Mouse (Mus musculus) kidney, postnatal 0 days (tissue): ENCODE measurements at regions not wholly inside any gene's neighbourhood (a gene's known extent, or its start where the extent isn't known, plus 50 kb on each side); places are given as distances from the start of the nearest gene placed in this dataset.

Source experiments
- ATAC-seq: fragments of 200-750 bp; cut with Nextera tagmentation; replicated peaks from 2 replicates; pipeline ENCODE4 v1.8.0; 2017; ENCODE audit warnings: low read depth, moderate number of reproducible peaks, moderate TSS enrichment, moderate library complexity; ENCODE audit not compliant: low FRiP score
- DNase-seq: peaks from one replicate; pipeline ENCODE4 v3.0.0-alpha.2; 2016; ENCODE audit warnings: low spot score
- H3K27ac ChIP-seq: fragments of 300-500 bp; sonication (generic); 2 replicates; pipeline ENCODE4 v1.5.1; 2014; ENCODE audit warnings: mild to moderate bottlenecking
- H3K27me3 ChIP-seq: fragments of 300-500 bp; sonication (generic); 2 replicates; pipeline ENCODE4 v1.6.1; 2014; ENCODE audit warnings: low read length, mixed read lengths; ENCODE audit not compliant: insufficient read depth
- H3K36me3 ChIP-seq: fragments of 300-500 bp; sonication (generic); 2 replicates; pipeline ENCODE4 v1.6.1; 2014; ENCODE audit warnings: low read length, mixed read lengths; ENCODE audit not compliant: insufficient read depth
- H3K4me1 ChIP-seq: fragments of 300-500 bp; sonication (generic); replicated peaks from 2 replicates; pipeline ENCODE4 v1.6.1; 2014; ENCODE audit warnings: antibody characterized with exemption, low read length, mixed read lengths; ENCODE audit not compliant: insufficient read depth
- H3K4me2 ChIP-seq: fragments of 300-500 bp; sonication (generic); 2 replicates; pipeline ENCODE4 v1.6.1; 2014; ENCODE audit warnings: mild to moderate bottlenecking, low read length, moderate library complexity, mixed read lengths
- H3K4me3 ChIP-seq: fragments of 300-500 bp; sonication (generic); replicated peaks from 2 replicates; pipeline ENCODE4 v1.5.1; 2014; ENCODE audit warnings: low read depth, low read length
- H3K9ac ChIP-seq: fragments of 300-500 bp; sonication (generic); 2 replicates; pipeline ENCODE4 v1.6.1; 2014; ENCODE audit warnings: low read depth, low read length
- H3K9me3 ChIP-seq: fragments of 300-500 bp; sonication (generic); replicated peaks from 2 replicates; pipeline ENCODE4 v1.6.1; 2016; ENCODE audit warnings: low read length, inconsistent platforms, mixed read lengths
- CTCF ChIP-seq: IDR thresholded peaks from 2 replicates; pipeline ENCODE4 v1.5.1; 2016; ENCODE audit warnings: antibody characterized with exemption, low read depth, mild to moderate bottlenecking, moderate library complexity
- WGBS: fragments of 180-500 bp; shearing (Covaris S2); extraction: QIAGEN DNeasy Blood & Tissue Kit; methylation state at CpG from one replicate; pipeline ENCODE4 v1.1.7; 2014; 5-methylcytosine and 5-hydroxymethylcytosine counted together

DNA sequence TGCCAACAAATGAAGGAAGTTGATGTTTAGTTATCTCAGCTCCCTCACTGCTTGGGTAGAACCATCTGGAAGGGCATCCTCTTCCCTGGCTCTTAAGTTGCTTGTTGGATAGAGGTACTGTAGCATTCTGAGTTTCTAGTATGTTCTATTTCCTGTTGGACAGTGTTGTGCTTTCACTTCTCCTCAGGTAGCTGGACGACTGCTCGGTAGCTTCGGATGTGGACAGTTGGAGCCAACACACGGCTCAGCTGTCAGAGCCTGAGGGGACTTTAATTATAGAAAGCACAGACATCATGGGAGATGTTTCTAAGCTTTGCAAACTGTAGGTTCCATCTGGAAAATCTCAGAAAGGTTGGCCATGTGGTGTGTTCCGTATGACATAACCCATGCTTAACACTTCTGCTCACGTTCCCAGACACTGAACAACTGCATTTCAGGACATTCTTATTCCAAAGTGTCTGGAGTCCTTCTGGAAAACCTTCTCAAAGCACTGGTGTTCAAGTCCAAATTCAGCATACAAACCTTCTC is 233.8 kb upstream of the Lrtm1 start:
- H3K36me3 ChIP-seq, result no peaks in the 10 kb centered on the region
- no peaks in the 10 kb centered on the region for H3K4me1 ChIP-seq
- no peak overlapping the region for H3K4me2 ChIP-seq
- no peak for TF ChIP-seq CTCF
- WGBS, result 77% methylated on average over 6 of the region's 6 CpGs
- H3K27ac ChIP-seq, result no peak overlapping the region
- no peaks in the 10 kb centered on the region for H3K27me3 ChIP-seq
- DNase-seq (no peak), ATAC-seq (no peak)
- no peaks in the 10 kb centered on the region for H3K9me3 ChIP-seq
- H3K9ac ChIP-seq, result no peak overlapping the region
- H3K4me3 ChIP-seq, result no peak overlapping the region

DNA sequence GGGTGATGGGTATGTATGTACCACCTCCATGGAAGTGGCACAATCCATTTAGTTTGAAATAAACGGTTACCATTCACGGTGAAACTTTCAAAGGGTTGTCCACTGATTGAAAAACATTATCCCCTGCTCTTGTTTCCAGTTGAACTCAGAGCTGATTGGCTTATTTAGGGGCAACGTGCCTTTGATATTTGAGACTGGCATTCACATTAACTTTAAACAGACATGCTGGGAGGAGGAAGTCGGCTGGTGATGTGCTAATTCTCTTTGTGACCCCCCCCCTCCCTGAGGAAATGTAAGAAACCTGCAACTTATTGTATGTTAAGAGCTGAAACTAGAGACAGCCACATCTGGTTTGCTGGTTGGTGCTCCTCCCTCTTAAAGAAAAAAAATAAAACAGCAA is 219.7 kb upstream of the Lrtm1 start:
- no peaks in the 10 kb centered on the region for H3K36me3 ChIP-seq
- no peak overlapping the region for H3K4me2 ChIP-seq

DNA sequence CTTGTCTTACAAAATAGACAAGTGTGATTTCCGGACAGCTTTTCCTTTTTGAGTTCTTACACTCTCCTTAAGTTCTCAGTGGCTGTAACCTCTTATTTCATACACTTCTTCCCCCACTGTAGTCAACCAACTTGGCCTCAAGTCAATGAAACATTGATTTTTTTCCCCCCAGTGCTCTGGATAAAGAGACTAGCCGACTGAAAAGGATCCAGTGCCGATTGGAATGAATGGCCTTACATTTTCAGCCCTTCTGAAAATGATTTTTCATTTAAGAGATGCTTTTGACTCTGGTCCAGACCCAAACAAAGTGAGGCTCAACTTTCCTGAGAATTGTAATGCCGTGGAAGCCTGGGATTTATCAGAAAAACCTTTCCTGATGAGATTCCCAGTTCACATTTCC is 216.3 kb upstream of the Lrtm1 start:
- no peak overlapping the region for H3K4me2 ChIP-seq
- H3K4me1 ChIP-seq, result no peaks in the 10 kb centered on the region
- no peaks in the 10 kb centered on the region for H3K9me3 ChIP-seq
- ATAC-seq (no peak), DNase-seq (no peak)
- no peaks in the 10 kb centered on the region for H3K27me3 ChIP-seq
- H3K27ac ChIP-seq, result no peak overlapping the region
- no peak overlapping the region for H3K4me3 ChIP-seq
- no peaks in the 10 kb centered on the region for H3K36me3 ChIP-seq
- TF ChIP-seq CTCF, result no peak
- no peak overlapping the region for H3K9ac ChIP-seq
- WGBS, result 77% methylated on average over 4 of the region's 4 CpGs

More for the DNA sequence above, 219.7 kb upstream of the Lrtm1 start:
- DNase-seq (peak; percentile 43), ATAC-seq (no peak)
- H3K27ac ChIP-seq, result no peak overlapping the region
- no peaks in the 10 kb centered on the region for H3K4me1 ChIP-seq
- 2% methylated on average over 4 of the region's 4 CpGs for WGBS
- no peaks in the 10 kb centered on the region for H3K27me3 ChIP-seq
- TF ChIP-seq CTCF, result no peak
- no peak overlapping the region for H3K4me3 ChIP-seq
- no peak overlapping the region for H3K9ac ChIP-seq
- no peaks in the 10 kb centered on the region for H3K9me3 ChIP-seq

DNA sequence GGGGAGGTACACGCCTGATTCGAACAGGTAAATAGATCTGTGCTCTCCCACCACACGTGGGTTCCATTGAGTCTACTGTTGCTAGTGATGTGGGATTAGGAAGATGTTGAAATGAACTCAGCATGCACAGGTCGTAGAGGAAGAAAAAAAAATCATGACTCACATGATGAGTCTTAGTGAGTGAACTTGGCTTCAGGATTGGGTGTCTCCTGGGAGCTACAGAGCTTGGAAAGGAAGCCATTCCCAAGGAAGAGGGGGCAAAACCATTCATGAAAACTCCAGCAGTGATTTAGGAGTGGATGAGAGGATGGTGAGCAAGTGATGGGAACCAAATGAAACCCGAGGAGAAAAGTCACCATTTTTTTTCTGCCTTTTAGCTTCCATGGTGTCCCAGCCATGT is 215.9 kb upstream of the Lrtm1 start:
- no peak for TF ChIP-seq CTCF
- H3K4me2 ChIP-seq, result no peak overlapping the region
- H3K9ac ChIP-seq, result no peak overlapping the region
- H3K4me1 ChIP-seq, result no peaks in the 10 kb centered on the region
- no peak for DNase-seq
- WGBS, result 83% methylated on average over 5 of the region's 5 CpGs
- H3K27ac ChIP-seq, result no peak overlapping the region
- H3K4me3 ChIP-seq, result no peak overlapping the region
- no peaks in the 10 kb centered on the region for H3K9me3 ChIP-seq
- ATAC-seq, result no peak
- H3K27me3 ChIP-seq, result no peaks in the 10 kb centered on the region
- no peaks in the 10 kb centered on the region for H3K36me3 ChIP-seq

DNA sequence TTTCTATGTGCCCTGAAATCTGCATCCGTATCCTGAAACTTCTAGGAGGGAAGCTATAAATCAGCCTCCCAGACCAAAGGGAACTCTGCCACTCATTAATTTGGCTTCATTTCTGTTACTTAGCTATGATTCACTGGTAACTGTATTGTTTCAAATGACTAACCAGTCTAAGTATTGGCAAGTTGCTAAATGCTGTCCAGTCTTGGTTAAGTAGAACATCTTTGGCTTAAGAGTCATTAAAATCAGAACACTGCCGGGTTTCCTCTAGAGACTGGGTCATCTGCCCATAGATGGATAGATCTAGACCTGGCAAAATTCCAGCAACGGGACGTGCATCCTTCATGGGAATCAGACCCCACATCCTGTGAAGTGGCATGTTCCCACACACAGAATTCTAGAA is 209.9 kb upstream of the Lrtm1 start:
- H3K9me3 ChIP-seq, result no peaks in the 10 kb centered on the region
- TF ChIP-seq CTCF, result no peak
- no peaks in the 10 kb centered on the region for H3K36me3 ChIP-seq
- H3K4me3 ChIP-seq, result no peak overlapping the region
- no peaks in the 10 kb centered on the region for H3K27me3 ChIP-seq
- 41% methylated on average over 4 of the region's 4 CpGs for WGBS
- no peaks in the 10 kb centered on the region for H3K4me1 ChIP-seq
- ATAC-seq (no peak), DNase-seq (peak; percentile 33)
- no peak overlapping the region for H3K4me2 ChIP-seq
- no peak overlapping the region for H3K9ac ChIP-seq
- no peak overlapping the region for H3K27ac ChIP-seq

DNA sequence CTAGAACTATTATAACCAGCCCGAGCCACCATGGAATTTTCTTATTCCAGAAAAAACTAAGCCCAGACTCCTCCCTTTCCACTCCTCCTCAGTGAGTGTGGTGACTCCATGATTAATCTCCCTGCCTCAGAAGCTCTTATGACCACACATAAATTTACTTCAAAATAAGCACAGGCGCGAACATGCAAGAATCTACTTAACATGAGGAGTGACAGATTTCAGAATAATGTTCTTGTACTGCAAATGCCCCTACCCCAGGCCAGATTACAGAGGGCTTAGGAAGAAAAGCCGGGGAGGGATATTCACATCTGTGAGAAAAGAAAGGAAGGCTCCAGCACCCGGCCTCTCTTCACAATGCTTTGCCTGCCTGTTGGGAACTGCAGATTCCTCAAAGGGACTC is 208.7 kb upstream of the Lrtm1 start:
- 33% methylated on average over 5 of the region's 5 CpGs for WGBS

DNA sequence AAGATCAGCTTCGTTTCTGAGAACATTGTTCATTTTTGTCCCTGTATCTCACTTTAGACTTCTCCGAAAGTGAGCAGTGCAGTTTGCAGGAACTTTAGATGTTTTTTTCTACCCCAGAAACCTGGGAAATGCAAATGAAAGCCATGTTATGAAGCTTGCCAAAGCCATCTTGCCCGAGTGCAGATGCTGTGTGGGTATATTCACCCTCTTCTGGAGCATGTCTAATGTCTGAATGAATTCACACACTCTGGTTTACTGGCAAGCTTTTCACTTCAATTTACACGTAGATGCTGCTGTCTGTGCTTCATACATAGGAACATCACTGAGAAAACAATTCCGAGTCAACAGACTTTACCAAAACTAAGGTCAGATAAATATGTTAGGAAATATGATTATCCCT is 197.0 kb upstream of the Lrtm1 start:
- Histone ChIP-seq H3K4me1 (no peaks in the 10 kb centered on the region), H3K9ac (no peak overlapping the region), H3K36me3 (no peaks in the 10 kb centered on the region), H3K4me2 (no peak overlapping the region), H3K27me3 (no peaks in the 10 kb centered on the region), H3K9me3 (no peaks in the 10 kb centered on the region), H3K4me3 (no peak overlapping the region), H3K27ac (no peak overlapping the region)
- WGBS, result 83% methylated on average over 5 of the region's 5 CpGs
- no peak for TF ChIP-seq CTCF
- DNase-seq (no peak), ATAC-seq (no peak)

More for the DNA sequence above, 208.7 kb upstream of the Lrtm1 start:
- DNase-seq (peak; percentile 59), ATAC-seq (no peak)
- H3K27ac ChIP-seq, result no peak overlapping the region
- no peaks in the 10 kb centered on the region for H3K4me1 ChIP-seq
- no peak for TF ChIP-seq CTCF
- no peaks in the 10 kb centered on the region for H3K27me3 ChIP-seq
- no peak overlapping the region for H3K9ac ChIP-seq
- no peak overlapping the region for H3K4me3 ChIP-seq
- no peaks in the 10 kb centered on the region for H3K9me3 ChIP-seq
- no peaks in the 10 kb centered on the region for H3K36me3 ChIP-seq
- no peak overlapping the region for H3K4me2 ChIP-seq
